Mouse (Mus musculus): Measurements from ENCODE around the gene Synm. TPM values are rescaled to one million over a fixed set of nuclear protein-coding genes. Genes with fewer than 3 reads are reported as not detected.

Gene Synm
- total RNA-seq (2012; rRNA removed) (not detected in 2 replicates), polyA plus RNA-seq (2012; ENCODE audit: insufficient read depth in 1 of 2, insufficient read length in 2 of 2, low read depth in 1 of 2, low replicate concordance in 2 of 2, missing spikeins in 1 of 2) (under 1 TPM in 1 of 2 experiments, not detected in 1; 0.01 TPM)

GRCm38 (mm10) chr7:67759629-67759995 is at the start of gene Synm:
Synm (minus strand) TSS chr7:67759742.
- Histone ChIP-seq H3K36me3 (ENCODE audit: control insufficient read depth in 1 of 2, insufficient read depth in 2 of 2, low read length in 2 of 2) (no peaks in the 10 kb centered on the region), H3K4me1 (ENCODE audit: control insufficient read depth in 1 of 2, insufficient read depth in 2 of 2, low read length in 2 of 2) (no peaks in the 10 kb centered on the region), H3K9ac (ENCODE audit: control insufficient read depth, low read depth, low read length, poor library complexity, severe bottlenecking) (no peak within 1 kb of the TSS), H3K27ac (ENCODE audit: control insufficient read depth, low read depth, low read length) (no peak within 1 kb of the TSS), H3K79me2 (ENCODE audit: control insufficient read depth, insufficient read depth, low read length, poor library complexity) (no peaks in the 10 kb centered on the region), H3K27me3 (ENCODE audit: control insufficient read depth in 1 of 2, insufficient read depth in 2 of 2, low read length in 2 of 2) (no peaks in the 10 kb centered on the region), H3K4me3 (ENCODE audit: control insufficient read depth in 1 of 2, insufficient read depth in 1 of 2, low read depth in 2 of 2, low read length in 2 of 2) (no peak within 1 kb of the TSS), H3K9me3 (replicated peaks; ENCODE audit: insufficient read depth, low read length) (no peaks in the 10 kb centered on the region)
- DNase-seq (ENCODE audit: low read depth, low spot score): no peak
- TF ChIP-seq CTCF (IDR thresholded peaks at IDR 0.05 in 2 of 3, conservative IDR thresholded peaks at IDR 0.05 in 1 of 3; ENCODE audit: control insufficient read depth in 1 of 3, insufficient read depth in 1 of 3, low read depth in 2 of 3, low read length in 3 of 3, poor library complexity in 1 of 3, severe bottlenecking in 1 of 3) (peak in 1 of 3 experiments; percentile 3; a peak in 1 of 6 replicates), NRF1 (IDR thresholded peaks at IDR 0.05; ENCODE audit: insufficient read depth, low read depth, low read length, poor library complexity, severe bottlenecking) (no peak)

- TF ChIP-seq ZNF384 (IDR thresholded peaks at IDR 0.05; ENCODE audit: low read depth, low read length) (no peak), RAD21 (IDR thresholded peaks at IDR 0.05; ENCODE audit: low read depth, low read length) (no peak), NELFE (IDR thresholded peaks at IDR 0.05; ENCODE audit: low read depth, low read length) (no peak), UBTF (IDR thresholded peaks at IDR 0.05; ENCODE audit: borderline replicate concordance, insufficient read depth, low read depth, low read length) (no peak), ZKSCAN1 (IDR thresholded peaks at IDR 0.05; ENCODE audit: low read depth, low read length) (no peak), CHD2 (IDR thresholded peaks at IDR 0.05; ENCODE audit: low read length) (no peak), CHD1 (IDR thresholded peaks at IDR 0.05; ENCODE audit: low read depth, low read length) (no peak), POLR2AphosphoS2 (IDR thresholded peaks at IDR 0.05; ENCODE audit: low read length) (no peak), USF1 (IDR thresholded peaks at IDR 0.05; ENCODE audit: low read depth, low read length) (no peak), KAT2A (conservative IDR thresholded peaks at IDR 0.05; ENCODE audit: low read depth, low read length) (no peak), TCF12 (IDR thresholded peaks at IDR 0.05; ENCODE audit: low read depth, low read length) (no peak), GATA1 (IDR thresholded peaks at IDR 0.05; ENCODE audit: low read depth, low read length) (no peak), CTCF (IDR thresholded peaks at IDR 0.05 in 2 of 3, conservative IDR thresholded peaks at IDR 0.05 in 1 of 3; ENCODE audit: control insufficient read depth in 1 of 3, insufficient read depth in 1 of 3, low read depth in 2 of 3, low read length in 3 of 3, poor library complexity in 1 of 3, severe bottlenecking in 1 of 3) (no peak), TAL1 (IDR thresholded peaks at IDR 0.05; ENCODE audit: low read length) (no peak), NRF1 (IDR thresholded peaks at IDR 0.05; ENCODE audit: insufficient read depth, low read depth, low read length, poor library complexity, severe bottlenecking) (no peak), MAX (IDR thresholded peaks at IDR 0.05; ENCODE audit: low read length) (no peak), RCOR1 (IDR thresholded peaks at IDR 0.05; ENCODE audit: low read depth, low read length) (no peak), E2F4 (IDR thresholded peaks at IDR 0.05; ENCODE audit: borderline replicate concordance, low read depth, low read length) (no peak)
- Histone ChIP-seq H3K9me3 (replicated peaks; ENCODE audit: insufficient read depth, low read length) (no peaks in the 10 kb centered on the region), H3K9ac (ENCODE audit: control insufficient read depth, low read depth, low read length, poor library complexity, severe bottlenecking) (no peak overlapping the region), H3K4me1 (ENCODE audit: control insufficient read depth in 1 of 2, insufficient read depth in 2 of 2, low read length in 2 of 2) (no peaks in the 10 kb centered on the region), H3K79me2 (ENCODE audit: control insufficient read depth, insufficient read depth, low read length, poor library complexity) (no peaks in the 10 kb centered on the region), H3K4me3 (ENCODE audit: control insufficient read depth in 1 of 2, insufficient read depth in 1 of 2, low read depth in 2 of 2, low read length in 2 of 2) (peak overlapping the region in 1 of 2 experiments; percentile 14; a peak in 1 of 4 replicates), H3K36me3 (ENCODE audit: control insufficient read depth in 1 of 2, insufficient read depth in 2 of 2, low read length in 2 of 2) (no peaks in the 10 kb centered on the region), H3K27ac (ENCODE audit: control insufficient read depth, low read depth, low read length) (no peak overlapping the region), H3K27me3 (ENCODE audit: control insufficient read depth in 1 of 2, insufficient read depth in 2 of 2, low read length in 2 of 2) (no peaks in the 10 kb centered on the region)
- no peak for DNase-seq (ENCODE audit: low read depth, low spot score)
Measured at GRCm38 (mm10) chr7:67803857-67804215, 44.3 kb upstream of the Synm start.

Data from MEL (cell line).